Mouse (Mus musculus) ES-E14 (cell line): ENCODE results near the gene Fank1.

Experiments
- CHD2 ChIP-seq: IDR thresholded peaks from 2 replicates; pipeline ENCODE4 v1.6.1; 2014; ENCODE audit warnings: mild to moderate bottlenecking, low read depth, low read length, inconsistent platforms
- HCFC1 ChIP-seq: IDR thresholded peaks from 2 replicates; pipeline ENCODE4 v1.6.1; 2012; ENCODE audit warnings: low read length, inconsistent platforms, borderline replicate concordance; ENCODE audit not compliant: insufficient read depth
- MAFK ChIP-seq: IDR thresholded peaks from 2 replicates; pipeline ENCODE4 v1.6.1; 2014; ENCODE audit warnings: mild to moderate bottlenecking, low read depth, low read length, inconsistent platforms; ENCODE audit not compliant: insufficient read depth

DNA sequence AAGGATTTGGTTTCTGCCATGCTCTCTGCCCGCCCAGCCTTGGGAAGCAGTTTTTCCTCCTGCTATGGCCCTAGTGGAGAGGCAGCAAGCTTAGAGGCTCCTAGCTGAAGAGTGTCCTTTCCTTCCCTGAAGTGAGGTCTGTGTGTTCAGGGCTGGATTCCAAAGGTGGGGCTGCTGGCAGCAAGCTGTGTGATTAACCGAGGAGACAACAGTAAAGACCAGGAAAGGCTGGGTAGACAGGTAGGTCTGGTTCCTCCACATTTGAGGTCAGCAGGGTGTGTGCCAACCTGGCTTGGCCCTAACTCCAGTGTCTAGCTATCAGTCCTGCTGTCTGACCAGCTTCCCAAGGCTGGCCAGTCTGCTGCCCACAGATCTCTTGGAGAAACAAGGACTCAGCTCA is 18.1 kb downstream of the Fank1 start:
- TF ChIP-seq CHD2 (no peak), MAFK (no peak), HCFC1 (no peak)
